Mouse (Mus musculus): ENCODE measurements at regions not wholly inside any gene's neighbourhood (a gene's known extent, or its start where the extent isn't known, plus 50 kb on each side); places are given as distances from the start of the nearest gene placed in this dataset.

DNA sequence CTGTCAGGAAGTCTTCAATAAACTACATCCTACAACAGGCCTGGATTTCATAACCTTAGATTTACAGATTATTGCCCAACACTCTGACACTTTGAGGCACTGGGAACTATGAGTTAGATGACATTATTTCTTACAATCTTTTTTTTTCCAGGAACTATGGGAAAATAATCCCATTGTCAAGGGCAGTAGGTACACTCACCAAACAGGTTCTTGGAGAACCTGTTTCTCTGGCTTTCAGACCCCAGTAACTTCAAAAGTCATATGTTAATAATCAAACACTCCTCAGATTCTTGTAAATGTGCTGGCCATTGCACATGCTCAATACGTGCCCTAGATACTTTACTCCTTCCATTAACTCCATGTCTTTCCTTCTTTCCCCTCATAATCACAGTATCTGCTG lies 769.1 kb downstream of the Nedd1 start:
- DNase-seq (ENCODE audit: low spot score in 2 of 2): no peak

DNA sequence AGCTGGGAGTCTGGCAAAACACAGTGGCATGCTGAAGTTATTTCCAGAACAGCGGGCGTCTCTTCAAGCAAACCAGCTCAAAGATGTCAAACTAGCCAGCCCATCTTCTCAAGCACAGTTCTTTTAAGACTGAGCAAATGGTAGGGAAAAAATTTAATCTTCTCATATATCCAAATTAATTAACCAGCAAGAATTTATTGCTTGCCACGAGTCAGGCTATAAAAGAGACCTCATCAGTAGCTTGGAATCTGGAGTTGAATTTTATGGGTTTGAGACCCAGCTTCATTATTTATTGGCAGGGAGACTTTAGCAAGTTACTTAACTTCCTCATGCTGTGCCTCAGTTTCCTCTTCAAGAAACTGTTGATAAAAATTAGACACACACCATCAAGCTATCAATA lies 742.5 kb upstream of the Tmpo start:
- no peak for DNase-seq (ENCODE audit: low spot score in 2 of 2)

DNA sequence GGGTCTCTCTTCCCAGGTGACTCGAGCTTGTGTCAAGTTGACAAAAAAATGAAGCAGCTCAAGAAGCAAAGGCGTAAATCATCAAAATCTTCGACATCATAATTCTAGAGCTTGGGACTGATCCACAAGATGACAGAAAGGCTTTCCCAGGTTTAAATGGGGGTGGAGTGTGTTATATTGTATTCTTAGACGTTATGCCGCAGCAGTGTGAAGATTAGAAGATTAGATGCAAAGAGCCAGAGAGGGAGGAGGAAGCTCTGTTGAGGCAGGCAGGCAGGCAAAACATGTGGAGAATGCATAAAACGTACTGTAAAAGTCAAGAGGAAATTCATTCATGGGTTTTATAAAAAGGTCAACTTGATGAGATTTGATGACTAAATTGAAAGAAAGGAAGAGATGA lies 708.7 kb upstream of the Tmpo start:
- DNase-seq (ENCODE audit: low spot score in 2 of 2): no peak

DNA sequence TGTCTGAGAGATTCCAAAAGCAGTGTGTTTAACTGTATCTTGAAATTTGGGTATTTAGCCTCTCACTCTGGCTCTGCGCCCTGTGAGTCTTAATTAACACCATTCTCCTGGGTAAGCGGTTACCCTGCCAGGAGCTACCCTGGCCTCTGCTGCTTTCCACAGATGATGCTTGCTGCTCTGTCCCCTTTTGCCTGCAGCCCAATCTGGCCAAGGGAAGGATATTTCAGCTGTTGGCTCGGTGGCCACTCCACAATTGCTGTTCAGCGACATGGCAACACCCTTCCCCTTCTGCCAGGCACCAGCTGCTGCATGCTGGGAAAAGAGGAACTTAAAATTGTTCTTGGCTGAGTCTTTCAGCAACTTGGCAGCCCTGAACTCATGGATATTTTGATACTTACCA lies 707.4 kb upstream of the Tmpo start:
- peak; percentile 42 to 49 for DNase-seq (ENCODE audit: low spot score in 2 of 2)

DNA sequence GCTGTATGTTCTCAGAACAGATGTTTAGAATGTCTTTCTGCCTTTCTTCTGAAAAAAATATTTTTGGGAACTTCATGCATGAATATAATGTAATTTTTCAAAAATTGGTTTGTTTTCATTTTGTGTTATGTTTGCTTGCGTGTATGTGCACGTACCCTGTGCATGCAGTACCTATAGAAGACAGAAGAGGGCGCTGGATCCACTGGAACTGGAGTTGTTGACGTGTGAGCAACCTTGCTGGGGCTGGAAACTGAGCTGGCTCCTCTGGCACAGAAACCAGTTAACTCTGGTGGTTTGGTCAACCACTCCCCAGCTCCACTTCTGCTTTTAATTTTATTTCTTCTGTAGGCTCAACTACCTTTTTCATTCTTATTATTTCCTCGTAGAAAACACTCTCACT lies 702.0 kb upstream of the Tmpo start:
- DNase-seq (ENCODE audit: low spot score in 2 of 2): no peak

DNA sequence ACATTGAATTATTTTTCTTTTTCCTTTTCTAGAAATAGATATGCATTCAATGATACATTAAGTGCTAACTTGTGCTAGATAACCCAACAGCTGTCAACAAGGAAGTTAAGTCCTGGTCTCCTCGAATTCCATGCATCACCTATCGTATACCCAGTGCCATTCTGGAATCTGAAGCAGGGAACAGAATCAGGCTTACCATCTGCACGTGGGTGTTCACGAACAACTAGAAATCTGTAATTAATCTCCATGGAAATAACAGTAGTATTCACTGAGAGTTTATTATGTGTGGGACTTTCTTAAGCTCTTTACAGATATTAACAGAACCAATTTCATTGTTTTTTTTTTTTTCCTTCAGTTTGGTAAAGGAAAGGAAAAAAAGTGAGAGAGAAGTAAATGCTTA lies 701.4 kb upstream of the Tmpo start:
- no peak for DNase-seq (ENCODE audit: low spot score in 2 of 2)

DNA sequence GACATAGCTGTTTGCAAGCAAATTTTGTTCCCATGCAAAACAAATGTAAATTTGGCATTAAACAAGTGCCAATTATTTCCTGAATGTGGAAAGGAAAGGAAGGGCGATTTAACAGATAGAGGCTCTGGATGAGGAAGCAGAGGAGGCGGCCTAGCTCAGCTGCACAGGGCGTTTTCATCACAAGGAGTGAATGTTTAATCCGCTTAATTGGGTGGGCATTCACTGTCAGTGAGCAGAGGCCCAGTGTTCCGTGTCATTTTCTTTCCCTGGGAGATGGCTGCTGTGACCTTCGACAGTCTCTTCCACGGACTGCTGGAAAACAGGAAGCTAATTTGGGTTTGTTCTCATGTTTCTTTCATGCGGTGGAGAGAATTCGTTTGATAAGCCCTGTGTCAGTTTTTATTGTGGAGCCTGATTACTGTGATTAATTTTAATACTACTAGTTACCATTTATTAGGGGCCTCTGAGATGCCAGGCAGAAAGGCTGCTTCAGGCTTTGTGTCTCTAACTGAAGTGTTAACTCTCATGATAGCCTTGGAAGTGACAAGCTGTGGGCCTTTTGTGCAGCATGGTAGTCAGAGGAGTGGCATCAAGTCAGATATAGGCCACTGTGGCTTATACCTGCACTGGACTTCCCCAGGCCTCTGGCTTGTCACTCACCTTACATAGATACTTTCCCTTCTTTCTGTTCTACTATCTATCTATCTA lies 700.6 kb upstream of the Tmpo start:
- no peak for DNase-seq (ENCODE audit: low spot score in 2 of 2)

DNA sequence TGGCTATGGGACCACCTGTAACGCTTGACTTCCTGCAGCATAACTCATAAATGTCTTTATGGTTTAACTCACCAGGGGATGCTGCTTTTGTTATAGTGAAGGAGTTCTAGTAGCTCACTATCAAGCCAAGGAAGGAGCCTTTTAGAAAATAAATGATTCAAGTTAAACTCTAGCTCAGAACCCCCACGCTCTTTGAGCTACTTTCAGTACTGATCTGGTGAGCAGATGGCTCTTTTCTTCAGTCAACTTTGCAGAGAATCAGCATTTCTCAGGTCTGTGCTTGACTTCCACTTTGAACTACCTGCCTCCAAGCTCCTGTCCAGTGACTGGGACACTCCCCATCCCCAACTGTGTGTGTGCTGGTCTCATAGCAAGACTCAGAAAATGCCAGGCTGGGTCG lies 694.3 kb upstream of the Tmpo start:
- peak in 1 of 2 experiments; percentile 21 for DNase-seq (ENCODE audit: low spot score in 2 of 2)

DNA sequence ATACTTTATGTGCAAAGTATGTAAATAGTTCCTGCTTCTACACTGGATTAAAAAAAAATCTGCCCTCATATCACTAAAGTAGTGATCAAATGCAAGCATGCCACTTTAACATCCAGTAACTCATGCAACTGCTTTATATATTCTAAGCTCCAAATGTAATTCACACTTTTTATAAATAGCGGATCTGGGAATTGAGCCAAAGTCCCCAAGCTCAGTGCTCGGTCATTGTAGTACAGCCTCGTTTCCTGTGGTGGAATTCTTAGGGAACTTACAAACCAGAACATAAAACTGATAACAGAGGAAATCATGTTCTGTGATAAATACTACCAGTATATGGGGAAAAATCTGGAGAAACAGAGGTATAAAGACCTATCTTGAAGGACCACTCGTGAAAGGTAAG lies 690.1 kb upstream of the Tmpo start:
- DNase-seq (ENCODE audit: low spot score in 2 of 2): no peak

DNA sequence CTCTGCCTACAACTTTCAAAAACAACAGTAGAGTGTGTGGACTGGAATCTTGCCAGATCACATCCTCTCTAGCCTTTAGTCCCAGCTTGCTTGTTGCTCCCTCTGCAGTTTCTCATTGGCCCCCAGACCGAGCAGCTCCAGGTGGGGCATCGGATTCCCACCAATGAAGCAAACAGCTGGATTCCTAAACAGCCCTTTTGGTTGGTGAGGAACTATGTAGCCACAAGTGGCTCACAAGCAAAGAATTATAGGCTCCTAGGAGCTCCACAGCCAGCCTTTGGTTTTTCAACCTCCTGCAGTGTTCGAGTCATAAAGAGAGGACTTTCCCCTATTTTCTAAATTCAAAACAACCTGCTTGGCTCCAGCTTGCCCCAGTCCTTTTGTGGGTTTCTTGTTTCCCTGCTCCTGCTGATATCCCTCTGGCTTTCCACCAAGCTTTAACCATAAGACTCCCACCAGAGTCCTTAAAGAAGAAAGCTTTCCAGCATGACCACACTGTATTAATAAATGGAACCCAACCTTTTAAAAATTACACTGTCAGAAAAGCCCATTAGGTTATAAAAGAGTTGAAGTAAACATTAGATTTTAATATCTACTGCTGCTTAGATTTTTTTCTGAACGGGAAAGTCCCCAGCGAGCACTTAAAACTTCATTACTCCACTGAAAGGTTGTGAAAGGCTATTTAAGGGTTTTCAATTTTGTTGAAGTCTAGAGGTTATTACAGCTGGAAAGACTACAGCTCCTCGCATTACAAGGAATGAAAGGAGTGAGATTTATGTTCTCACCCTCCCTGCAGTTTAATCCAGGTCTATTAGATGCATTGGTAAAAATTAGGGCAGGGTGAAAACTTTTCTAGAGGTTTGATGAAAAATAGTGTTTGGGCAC lies 677.8 kb upstream of the Tmpo start:
- no peak for DNase-seq (ENCODE audit: low spot score in 2 of 2)

DNA sequence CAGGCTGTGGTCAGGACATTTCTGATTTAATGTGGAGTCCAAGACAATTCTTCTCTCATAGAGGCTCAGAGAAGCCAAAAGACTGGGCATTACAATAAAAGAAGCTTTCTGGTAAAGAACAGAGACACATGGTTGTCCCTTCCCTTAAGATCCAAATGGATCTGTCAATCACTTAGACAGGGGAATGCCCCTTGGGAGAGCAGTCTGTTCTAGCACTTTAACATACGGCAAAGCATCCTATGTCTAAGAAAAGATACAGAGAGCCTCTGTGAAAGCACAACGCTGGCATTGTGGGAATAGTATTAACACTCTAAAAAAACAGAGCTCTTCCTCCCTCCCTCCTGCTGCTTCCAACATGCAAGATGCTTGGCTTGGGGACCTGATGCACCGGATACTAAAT lies 646.0 kb upstream of the Tmpo start:
- no peak for DNase-seq (ENCODE audit: low spot score in 2 of 2)

DNA sequence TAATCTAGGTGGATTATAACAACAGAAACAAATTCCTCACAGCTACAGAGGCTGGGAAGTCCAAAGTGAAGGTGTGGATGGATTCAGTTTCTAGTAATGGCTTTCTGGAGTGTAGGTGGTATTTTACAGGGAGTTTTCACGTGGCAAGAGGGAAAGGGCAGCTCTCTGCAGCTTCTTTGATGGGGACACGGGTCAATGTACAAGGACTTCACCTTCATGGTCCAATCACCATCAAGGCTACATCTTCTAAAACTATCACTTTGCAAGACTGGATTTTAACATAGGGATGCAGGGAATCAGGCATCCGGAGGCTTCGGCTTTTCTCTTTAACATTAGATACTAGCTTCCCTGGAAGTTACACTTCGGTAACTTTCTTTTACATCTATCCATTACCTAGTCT lies 642.4 kb upstream of the Tmpo start:
- no peak for DNase-seq (ENCODE audit: low spot score in 2 of 2)

DNA sequence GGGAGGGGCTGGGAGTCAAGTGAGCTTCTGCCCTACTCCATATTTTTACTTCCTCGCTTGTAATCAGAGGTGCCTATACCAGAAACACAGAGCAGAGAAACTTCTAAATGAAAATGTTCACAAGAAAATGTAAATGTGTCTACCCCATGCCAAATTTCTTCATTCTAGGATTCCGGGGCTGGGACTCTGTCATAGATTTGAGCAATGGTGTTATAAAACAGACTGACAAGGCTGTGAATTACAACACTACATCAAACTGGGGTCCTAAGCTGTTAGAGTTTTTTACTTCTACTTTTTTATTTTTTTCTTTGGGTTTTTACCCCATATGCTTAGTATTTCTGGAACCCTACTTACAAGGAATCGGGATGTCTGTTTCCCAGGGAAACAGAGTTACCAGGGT lies 623.8 kb upstream of the Tmpo start:
- DNase-seq (ENCODE audit: low spot score in 2 of 2): no peak
